Mouse (Mus musculus): ENCODE results near the gene B3galnt2. TPM values are rescaled to one million over a fixed set of nuclear protein-coding genes. Genes with fewer than 3 reads are reported as not detected.
A peak's percentile ranks its signal among the peaks of the same experiment; 100 is the strongest.

Gene B3galnt2
- polyA plus RNA-seq, 1 experiment from 2014 or later: 23.4 TPM

DNA sequence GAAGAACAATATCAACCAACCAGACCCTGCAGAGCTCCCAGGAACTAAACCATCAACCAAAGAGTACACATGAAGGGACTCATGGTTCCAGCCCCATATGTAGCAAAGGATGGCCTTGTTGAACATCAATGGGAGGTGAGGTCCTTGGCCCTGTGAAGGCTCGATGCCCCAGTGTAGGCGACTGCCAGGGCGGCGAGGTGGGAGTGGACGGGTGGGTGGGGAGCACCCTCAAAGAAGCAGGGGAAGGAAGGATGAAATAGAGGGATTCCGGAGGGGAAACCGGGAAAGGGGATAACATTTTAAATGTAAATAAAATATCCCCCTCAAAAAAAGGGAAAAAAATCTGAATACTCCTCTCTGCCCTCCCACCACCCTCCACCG lies 84.6 kb downstream of the B3galnt2 start:
- peaks cover 19% of the 10 kb centered on the region for H3K4me1 ChIP-seq
- peak overlapping the region; percentile 86 for H3K9ac ChIP-seq
- WGBS: 1% methylated on average over 8 of the region's 8 CpGs
- H3K4me2 ChIP-seq: peak overlapping the region; percentile 80
- peak overlapping the region; percentile 99 for H3K27ac ChIP-seq
- peak; percentile 81 for ATAC-seq (replicated peaks)
- 0 out of 2 replicates have a peak, but pooled peaks cover 6% of the 10 kb centered on the region for H3K36me3 ChIP-seq (replicated peaks)
- H3K27me3 ChIP-seq (replicated peaks): no peaks in the 10 kb centered on the region
- peak overlapping the region; percentile 89 for H3K4me3 ChIP-seq
- H3K9me3 ChIP-seq: no peaks in the 10 kb centered on the region

DNA sequence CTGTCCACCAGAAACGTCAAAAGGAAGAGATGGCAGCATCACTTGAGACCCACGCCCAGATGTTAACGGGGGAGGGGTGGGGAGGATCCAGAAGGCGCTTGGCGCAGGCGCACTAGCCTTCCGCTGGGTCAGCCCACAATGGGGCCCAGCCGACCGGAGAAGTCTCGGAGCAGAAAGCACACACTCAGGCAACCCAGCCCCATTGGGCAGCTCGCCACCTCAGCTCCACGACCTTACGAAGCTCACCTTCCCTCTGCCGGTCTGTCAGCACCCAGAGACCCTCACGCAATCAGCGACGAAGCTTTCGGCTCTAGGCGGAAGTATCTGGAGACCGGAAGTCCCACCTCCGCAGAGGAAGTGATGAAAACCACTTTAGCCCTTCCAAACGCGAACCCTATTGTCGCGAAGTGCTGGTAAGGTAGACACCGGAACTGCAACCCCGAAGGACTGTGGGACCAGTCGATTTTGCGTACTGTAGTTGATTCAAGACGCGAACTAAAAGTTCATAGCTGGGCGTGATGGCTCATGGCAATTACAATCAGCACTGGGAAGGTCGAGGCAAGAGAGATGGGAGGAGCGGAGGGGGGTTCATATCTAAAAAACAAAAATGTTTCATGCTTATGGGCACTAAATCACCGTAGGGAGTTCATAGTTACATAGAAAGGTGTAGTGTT lies 85.2 kb downstream of the B3galnt2 start, which contains the start of gene Tbce:
Gene Tbce, minus strand, starts transcription at position 347 of the 674 bp plus-strand sequence.
- Histone ChIP-seq H3K4me1 (peaks cover 19% of the 10 kb centered on the region), H3K9ac (peak within 1 kb of the TSS; percentile 86), H3K27me3 (replicated peaks) (no peaks in the 10 kb centered on the region), H3K4me3 (peak within 1 kb of the TSS; percentile 89), H3K9me3 (no peaks in the 10 kb centered on the region), H3K36me3 (replicated peaks) (0 out of 2 replicates have a peak, but pooled peaks cover 6% of the 10 kb centered on the region), H3K27ac (peak within 1 kb of the TSS; percentile 99), H3K4me2 (peak within 1 kb of the TSS; percentile 80)
- ATAC-seq (replicated peaks): peak; percentile 98
- WGBS: under 1% methylated on average over 35 of the region's 35 CpGs

DNA sequence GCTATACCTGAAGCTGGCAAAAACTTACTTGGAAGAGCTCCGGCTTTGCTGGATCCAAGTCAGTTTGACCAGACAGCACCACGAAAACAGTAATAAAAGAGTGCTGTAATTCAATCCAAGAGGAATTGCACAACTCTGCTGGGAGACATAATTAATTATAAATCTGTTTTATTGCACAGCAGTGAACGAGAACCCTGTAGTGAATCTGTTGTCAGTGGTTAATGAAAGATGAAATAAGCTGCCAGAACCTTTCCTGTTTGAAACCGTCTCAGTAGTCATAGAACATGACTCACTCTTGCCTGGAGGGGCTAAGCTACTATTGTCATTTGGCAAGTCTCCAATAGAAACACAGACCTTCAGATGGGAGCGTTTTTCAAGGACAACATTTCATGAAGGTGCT lies 85.9 kb downstream of the B3galnt2 start:
- Histone ChIP-seq H3K36me3 (replicated peaks) (0 out of 2 replicates have a peak, but pooled peaks cover 6% of the 10 kb centered on the region), H3K9me3 (no peaks in the 10 kb centered on the region), H3K4me3 (peak overlapping the region; percentile 89), H3K9ac (peak overlapping the region; percentile 86; the same call in 1 of the 2 replicates), H3K4me1 (peaks cover 19% of the 10 kb centered on the region), H3K27me3 (replicated peaks) (no peaks in the 10 kb centered on the region), H3K27ac (peak overlapping the region; percentile 99; the same call in 1 of the 2 replicates), H3K4me2 (peak overlapping the region; percentile 80)
- ATAC-seq (replicated peaks): no peak
- WGBS: 60% methylated on average over 5 of the region's 5 CpGs

DNA sequence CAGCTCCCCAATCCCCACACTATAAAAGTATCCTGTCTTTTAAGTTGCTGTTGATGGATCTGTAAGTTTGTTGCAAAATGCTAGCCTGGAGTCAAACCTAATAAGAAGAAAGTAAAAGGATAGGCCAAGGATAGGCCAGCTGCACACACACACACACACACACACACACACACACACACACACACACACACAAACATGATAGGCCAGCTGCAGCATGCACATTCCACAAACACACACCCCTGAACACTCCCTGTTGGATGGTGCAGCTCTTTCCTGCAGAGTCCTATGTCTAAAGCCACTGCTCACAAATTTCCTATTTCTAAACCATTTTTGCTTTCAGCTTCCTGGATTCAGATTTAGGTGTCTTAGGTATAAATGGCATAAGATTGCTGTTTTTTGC lies 89.6 kb downstream of the B3galnt2 start:
- no peak overlapping the region for H3K27ac ChIP-seq
- H3K36me3 ChIP-seq (replicated peaks): peaks cover 7% of the 10 kb centered on the region
- no peak overlapping the region for H3K4me2 ChIP-seq
- H3K4me3 ChIP-seq: no peak overlapping the region
- peaks cover 7% of the 10 kb centered on the region for H3K4me1 ChIP-seq
- H3K27me3 ChIP-seq (replicated peaks): no peaks in the 10 kb centered on the region
- no peaks in the 10 kb centered on the region for H3K9me3 ChIP-seq
- ATAC-seq (replicated peaks): no peak
- no peak overlapping the region for H3K9ac ChIP-seq

DNA sequence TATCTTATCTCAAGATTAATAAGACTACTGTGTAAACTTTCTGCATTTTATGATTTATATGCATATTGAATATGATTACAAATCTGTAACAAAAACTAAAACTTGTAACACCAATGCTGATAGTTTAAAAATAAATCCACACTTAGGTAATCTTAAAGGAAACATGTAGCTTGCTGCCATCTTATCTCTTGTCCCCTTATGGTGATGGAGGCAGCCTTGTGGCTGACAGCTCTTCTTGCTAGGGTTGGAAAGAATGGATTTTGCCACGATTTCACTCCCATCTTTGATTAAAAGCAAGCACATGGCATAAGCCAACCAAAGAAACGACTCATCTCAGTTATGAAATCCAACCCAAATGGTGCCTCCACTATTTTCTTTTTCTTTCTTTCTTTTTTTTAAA lies 90.3 kb downstream of the B3galnt2 start:
- Histone ChIP-seq H3K9ac (no peak overlapping the region), H3K4me1 (peaks cover 7% of the 10 kb centered on the region), H3K4me2 (no peak overlapping the region), H3K27ac (no peak overlapping the region), H3K36me3 (replicated peaks) (peaks cover 12% of the 10 kb centered on the region), H3K9me3 (no peaks in the 10 kb centered on the region), H3K4me3 (no peak overlapping the region), H3K27me3 (replicated peaks) (no peaks in the 10 kb centered on the region)
- no peak for ATAC-seq (replicated peaks)
- 77% methylated on average over 2 of the region's 2 CpGs for WGBS

Other genes starting within 250 kb of the B3galnt2 start
- gene Gng4, start 170.4 kb upstream of the B3galnt2 start, polyA plus RNA-seq (2015; fragmentation: Nextera tagmentation; extraction: Ambion mirVana): 62.3 and 65.1 TPM in 2 replicates
- 100 and 113 TPM in 2 replicates for gene Tbce, start 85.2 kb downstream of the B3galnt2 start, polyA plus RNA-seq (2015; fragmentation: Nextera tagmentation; extraction: Ambion mirVana)
- gene Arid4b, start 108.8 kb downstream of the B3galnt2 start, polyA plus RNA-seq (2015; fragmentation: Nextera tagmentation; extraction: Ambion mirVana): 77.7 and 81.1 TPM in 2 replicates
- gene Ggps1, start 109.0 kb downstream of the B3galnt2 start, polyA plus RNA-seq (2015; fragmentation: Nextera tagmentation; extraction: Ambion mirVana): 69.7 and 70.9 TPM in 2 replicates

Measured in midbrain, embryonic 15.5 days (tissue).